Mouse (Mus musculus): ENCODE results near the gene Slc29a2.

Slc29a2 gene

GRCm38 (mm10) chr19:5060365-5061330 lies 37.0 kb downstream of the Slc29a2 start:
- no peak for DNase-seq

GRCm38 (mm10) chr19:5062041-5062440 lies 38.4 kb downstream of the Slc29a2 start:
- no peak for DNase-seq

- no peak for DNase-seq
These were observed 38.8 kb downstream of the Slc29a2 start for GRCm38 (mm10) chr19:5062446-5062845.

- DNase-seq, result no peak
These were observed 41.4 kb downstream of the Slc29a2 start for GRCm38 (mm10) chr19:5065104-5065503.

- no peak for DNase-seq
These were observed 43.6 kb downstream of the Slc29a2 start for GRCm38 (mm10) chr19:5067040-5067799.

- no peak for DNase-seq
These were observed 44.4 kb downstream of the Slc29a2 start, which contains the start of gene Cd248 for GRCm38 (mm10) chr19:5067867-5068569. Gene Cd248 (plus strand): TSS chr19:5068078.

- DNase-seq, result peak; percentile 45
These were observed 45.0 kb downstream of the Slc29a2 start for GRCm38 (mm10) chr19:5068570-5069234.

GRCm38 (mm10) chr19:5069486-5069885 lies 45.8 kb downstream of the Slc29a2 start:
- DNase-seq, result no peak

- DNase-seq, result no peak
These were observed 46.3 kb downstream of the Slc29a2 start for GRCm38 (mm10) chr19:5069978-5070377.

- no peak for DNase-seq
These were observed 47.4 kb downstream of the Slc29a2 start for GRCm38 (mm10) chr19:5071077-5071476.

- peak; percentile 65 for DNase-seq
These were observed 48.1 kb downstream of the Slc29a2 start for GRCm38 (mm10) chr19:5071545-5072369.

- DNase-seq, result peak; percentile 41
These were observed 48.8 kb downstream of the Slc29a2 start for GRCm38 (mm10) chr19:5072389-5073019.

GRCm38 (mm10) chr19:5073028-5073427 lies 49.4 kb downstream of the Slc29a2 start:
- peak; percentile 64 for DNase-seq

GRCm38 (mm10) chr19:5073518-5073917 lies 49.9 kb downstream of the Slc29a2 start:
- DNase-seq, result no peak

GRCm38 (mm10) chr19:5079279-5079678 lies 55.6 kb downstream of the Slc29a2 start:
- no peak for DNase-seq

All from cerebellum, adult 9-10 months (tissue).